Mouse (Mus musculus) ES-E14 (cell line): ENCODE measurements around the gene Agap1. TPM values are rescaled to one million over a fixed set of nuclear protein-coding genes. Genes with fewer than 3 reads are reported as not detected.

ENCODE experiments used
- DNase-seq: peaks from one replicate; pipeline ENCODE4 v3.0.0-alpha.2; 2013; ENCODE audit warnings: low read depth, low spot score
- H3K27ac ChIP-seq: 2 replicates; pipeline ENCODE4 v1.5.1; 2012; ENCODE audit warnings: low read depth, mild to moderate bottlenecking, low read length, moderate library complexity, mixed read lengths; ENCODE audit not compliant: poor library complexity, insufficient read depth, severe bottlenecking
- H3K36me3 ChIP-seq: 2 replicates; pipeline ENCODE4 v1.6.1; 2012; ENCODE audit warnings: mild to moderate bottlenecking, low read length, moderate library complexity, mixed read lengths; ENCODE audit not compliant: control insufficient read depth, poor library complexity, insufficient read depth, severe bottlenecking
- H3K4me1 ChIP-seq, 2 experiments: fragments of 150-350 bp in 1 of 2; sonication (generic) in 1 of 2; 2 replicates each; pipeline ENCODE4 v1.6.1; 2012; ENCODE audit warnings: low read length in 2 of 2, mild to moderate bottlenecking in 1 of 2, mixed read lengths in 1 of 2; ENCODE audit not compliant: control insufficient read depth in 2 of 2, insufficient read depth in 2 of 2, poor library complexity in 1 of 2
- H3K4me3 ChIP-seq, 2 experiments: fragments of 150-350 bp in 1 of 2; sonication (generic) in 1 of 2; 2 replicates each; pipeline ENCODE4 v1.5.1; 2012; ENCODE audit warnings: low read length in 2 of 2, low read depth in 1 of 2, mild to moderate bottlenecking in 1 of 2, mixed read lengths in 1 of 2; ENCODE audit not compliant: insufficient read depth in 1 of 2, poor library complexity in 1 of 2, severe bottlenecking in 1 of 2
- H3K9ac ChIP-seq: 2 replicates; pipeline ENCODE4 v1.6.1; 2012; ENCODE audit warnings: low read depth, mild to moderate bottlenecking, low read length, mixed read lengths; ENCODE audit not compliant: poor library complexity, insufficient read depth, severe bottlenecking
- H3K9me3 ChIP-seq: fragments of 150-350 bp; sonication (generic); 2 replicates; pipeline ENCODE4 v1.6.1; 2012; ENCODE audit warnings: low read depth, mild to moderate bottlenecking, low read length; ENCODE audit not compliant: control insufficient read depth, insufficient read depth
- CHD2 ChIP-seq: IDR thresholded peaks from 2 replicates; pipeline ENCODE4 v1.6.1; 2014; ENCODE audit warnings: mild to moderate bottlenecking, low read depth, low read length, inconsistent platforms
- HCFC1 ChIP-seq: IDR thresholded peaks from 2 replicates; pipeline ENCODE4 v1.6.1; 2012; ENCODE audit warnings: low read length, inconsistent platforms, borderline replicate concordance; ENCODE audit not compliant: insufficient read depth
- MAFK ChIP-seq: IDR thresholded peaks from 2 replicates; pipeline ENCODE4 v1.6.1; 2014; ENCODE audit warnings: mild to moderate bottlenecking, low read depth, low read length, inconsistent platforms; ENCODE audit not compliant: insufficient read depth
- ZC3H11A ChIP-seq: IDR thresholded peaks from 2 replicates; pipeline ENCODE4 v1.6.1; 2012; ENCODE audit warnings: low read depth, mild to moderate bottlenecking, inconsistent platforms, low read length, borderline replicate concordance
- ZNF384 ChIP-seq: IDR thresholded peaks from 2 replicates; pipeline ENCODE4 v1.6.1; 2012; ENCODE audit warnings: low read depth, low read length, inconsistent platforms
- in situ Hi-C, 2 experiments: fragments of 600-800 bp; cut with MboI; formaldehyde crosslinking; loops; one replicate each; pipeline ENCODE4 v1.15.1; 2025; ENCODE audit warnings: low sequenced_read_pairs in 2 of 2, inconsistent platforms in 1 of 2; ENCODE audit not compliant: unreplicated experiment in 2 of 2
- total RNA-seq: library from RNA; depleted of rRNA; stranded (reverse); fragments of 300-350 nt; gene quantifications from 2 replicates; pipeline ENCODE4 v1.2.3, GENCODE M21; 2012

Agap1 gene
- total RNA-seq, 1 experiment = 19.8 TPM

DNA sequence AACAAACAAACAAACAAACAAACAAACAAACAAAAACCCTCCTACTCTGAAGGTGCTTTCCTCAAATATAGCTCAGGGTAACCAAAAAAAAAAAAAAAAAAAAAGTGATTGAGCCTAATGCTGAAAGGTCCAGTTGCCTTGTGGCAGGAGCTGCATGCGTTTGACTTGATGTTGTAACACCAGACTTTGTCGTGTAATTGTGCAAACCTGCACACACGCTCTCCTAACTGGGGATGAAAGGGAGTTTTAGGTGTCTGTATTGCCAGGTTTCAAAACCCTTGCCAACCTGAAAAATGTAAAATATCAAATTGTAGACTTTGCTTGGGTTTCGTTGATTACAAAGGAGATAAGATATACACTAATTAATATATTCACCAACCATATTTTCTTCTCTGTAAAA lies 459.0 kb downstream of the Agap1 start:
- no peaks in the 10 kb centered on the region for H3K9me3 ChIP-seq
- H3K4me3 ChIP-seq = no peak overlapping the region
- H3K4me1 ChIP-seq = peaks cover 2 to 21% of the 10 kb centered on the region in 2 experiments; a peak in 3 of 4 replicates
- TF ChIP-seq CHD2 = no peak
- no peak for TF ChIP-seq HCFC1
- TF ChIP-seq ZC3H11A = no peak
- TF ChIP-seq ZNF384 = no peak
- no peak for TF ChIP-seq MAFK
- H3K27ac ChIP-seq = no peak overlapping the region
- DNase-seq = no peak
- no peaks in the 10 kb centered on the region for H3K36me3 ChIP-seq
- H3K9ac ChIP-seq = no peak overlapping the region
- in situ Hi-C loops = no loop called here

DNA sequence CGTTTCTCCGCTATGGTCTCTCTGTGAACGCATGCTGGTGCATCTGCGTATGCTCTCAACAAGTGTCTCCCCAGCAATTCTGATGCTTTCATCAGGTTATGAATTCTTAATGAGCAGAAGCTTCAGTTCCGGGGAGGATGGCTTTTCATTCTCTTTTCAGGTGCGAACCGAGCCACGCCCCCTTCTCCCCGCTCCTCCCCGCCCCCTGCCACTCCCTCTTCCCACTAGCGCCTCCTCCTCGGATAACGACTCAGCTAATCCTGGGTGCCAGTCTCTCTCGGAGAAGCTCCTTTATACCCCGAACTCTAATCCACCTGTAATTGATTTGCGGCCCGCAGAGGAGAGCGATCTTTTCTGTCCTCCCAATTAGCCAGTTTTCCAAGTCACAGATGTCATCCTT lies 463.5 kb downstream of the Agap1 start:
- Histone ChIP-seq H3K4me3 (no peak overlapping the region), H3K4me1 (peaks cover under 1 to 14% of the 10 kb centered on the region in 2 experiments; a peak in 3 of 4 replicates), H3K27ac (no peak overlapping the region), H3K9ac (no peak overlapping the region), H3K36me3 (no peaks in the 10 kb centered on the region), H3K9me3 (no peaks in the 10 kb centered on the region)
- DNase-seq = no peak
- no peak for TF ChIP-seq ZNF384
- no peak for TF ChIP-seq HCFC1
- TF ChIP-seq ZC3H11A = no peak
- TF ChIP-seq MAFK = no peak
- no peak for TF ChIP-seq CHD2
- in situ Hi-C loops = no loop called here

DNA sequence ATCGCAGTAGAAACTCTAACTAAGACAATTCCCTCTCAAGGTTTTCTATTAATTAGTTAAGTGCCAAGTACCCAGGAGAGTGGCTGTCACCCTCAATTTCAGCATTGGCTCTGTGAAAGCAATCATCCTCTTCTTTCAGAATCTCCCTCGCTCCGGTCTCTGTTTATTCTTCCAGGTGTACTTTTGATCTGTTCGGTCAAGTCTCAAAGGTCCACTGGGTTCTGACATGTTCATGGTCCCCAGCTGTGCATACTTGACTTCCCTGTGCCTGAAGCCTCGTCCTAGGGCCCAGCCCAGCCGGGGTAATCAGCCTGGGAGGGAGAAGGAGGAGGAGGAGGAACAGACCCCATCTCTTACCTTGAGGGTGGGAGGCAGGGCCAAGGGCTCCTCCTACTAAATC lies 464.6 kb downstream of the Agap1 start:
- TF ChIP-seq MAFK (no peak), ZNF384 (no peak), HCFC1 (no peak), ZC3H11A (no peak), CHD2 (no peak)
- Histone ChIP-seq H3K4me3 (no peak overlapping the region), H3K4me1 (peaks cover 5 to 15% of the 10 kb centered on the region in 2 experiments; a peak in 2 of 4 replicates), H3K27ac (no peak overlapping the region), H3K9ac (no peak overlapping the region), H3K9me3 (no peaks in the 10 kb centered on the region), H3K36me3 (no peaks in the 10 kb centered on the region)
- in situ Hi-C loops = no loop called here
- DNase-seq = no peak

DNA sequence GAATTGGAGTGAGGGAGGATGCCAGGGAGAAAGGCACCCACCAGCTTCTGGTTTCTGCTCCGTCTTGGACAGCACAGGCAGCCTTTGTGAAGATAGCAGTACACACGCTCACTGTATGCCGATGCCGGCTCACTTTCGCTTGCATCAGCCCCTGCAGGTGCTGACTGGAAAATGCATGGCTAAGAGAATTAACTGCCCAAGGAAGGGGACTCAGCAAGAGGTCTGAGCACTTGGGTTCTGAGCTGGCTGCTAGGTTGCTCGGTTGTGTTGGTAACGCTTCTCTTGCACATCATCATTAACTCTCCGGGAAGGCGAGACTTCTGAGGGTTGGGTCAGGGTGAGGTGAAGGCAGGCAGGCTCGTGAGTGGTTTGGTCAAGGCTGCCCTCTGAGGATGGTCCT lies 467.2 kb downstream of the Agap1 start:
- in situ Hi-C loops = no loop called here
- no peak overlapping the region for H3K27ac ChIP-seq
- H3K4me1 ChIP-seq = peaks cover 5 to 25% of the 10 kb centered on the region in 2 experiments; a peak in 2 of 4 replicates
- no peak overlapping the region for H3K9ac ChIP-seq
- H3K4me3 ChIP-seq = no peak overlapping the region
- no peak for TF ChIP-seq CHD2
- TF ChIP-seq ZNF384 = no peak
- no peak for TF ChIP-seq MAFK
- TF ChIP-seq ZC3H11A = no peak
- no peak for TF ChIP-seq HCFC1
- H3K9me3 ChIP-seq = no peaks in the 10 kb centered on the region
- no peak for DNase-seq
- peaks cover 2% of the 10 kb centered on the region; the same call in 1 of the 2 replicates for H3K36me3 ChIP-seq

DNA sequence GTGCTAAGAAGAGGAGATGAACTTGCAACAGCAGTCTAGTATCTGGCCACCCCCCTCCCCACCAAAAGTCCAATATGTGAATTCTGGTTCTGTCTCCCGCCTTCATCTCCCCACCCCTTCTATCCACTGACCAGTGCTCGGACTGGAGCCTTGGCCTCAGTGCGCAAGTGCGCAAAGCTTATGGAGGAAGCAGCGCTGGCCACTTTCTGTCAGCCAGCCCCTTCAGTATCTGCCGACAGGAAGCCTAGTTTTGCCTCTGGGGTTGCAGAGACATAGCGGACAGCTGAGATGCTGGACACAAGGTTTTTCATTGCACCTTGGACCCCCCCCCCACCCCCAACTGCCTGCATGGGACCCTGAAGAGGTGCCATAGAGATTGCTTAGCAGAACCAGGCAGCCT lies 467.7 kb downstream of the Agap1 start:
- H3K4me3 ChIP-seq = no peak overlapping the region
- H3K9me3 ChIP-seq = no peaks in the 10 kb centered on the region
- H3K9ac ChIP-seq = no peak overlapping the region
- in situ Hi-C loops = no loop called here
- H3K4me1 ChIP-seq = peaks cover 5 to 26% of the 10 kb centered on the region in 2 experiments; a peak in 2 of 4 replicates
- TF ChIP-seq HCFC1 = no peak
- no peak for TF ChIP-seq ZC3H11A
- no peak for TF ChIP-seq MAFK
- TF ChIP-seq CHD2 = no peak
- no peak for TF ChIP-seq ZNF384
- no peak overlapping the region for H3K27ac ChIP-seq
- DNase-seq = no peak
- peaks cover 4% of the 10 kb centered on the region; the same call in 1 of the 2 replicates for H3K36me3 ChIP-seq
